Mouse (Mus musculus): ENCODE measurements around the gene Trim3. TPM values are rescaled to one million over a fixed set of nuclear protein-coding genes. Genes with fewer than 3 reads are reported as not detected.

Trim3 gene
- total and polyA plus RNA-seq, 2 experiments from 2014 or later: 106 to 169 TPM

DNA sequence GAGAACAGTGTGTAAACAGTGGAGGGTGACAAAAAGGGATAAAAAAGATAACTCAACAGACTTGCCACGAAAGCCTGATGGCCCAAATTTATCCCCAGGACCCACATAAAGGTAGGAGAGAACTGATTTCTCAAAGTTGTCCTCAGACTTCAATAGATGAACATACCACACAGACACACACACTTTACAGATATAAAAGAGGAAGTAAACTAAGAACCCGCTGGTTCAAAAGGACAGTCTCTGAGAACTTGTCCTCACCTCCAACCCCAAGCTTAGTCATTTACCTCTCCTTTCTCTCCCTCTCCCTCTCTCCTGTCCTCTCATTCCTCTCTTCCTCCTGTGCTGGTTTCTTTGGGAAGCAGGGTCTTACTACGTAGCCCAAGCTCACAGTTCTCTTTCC is 71.1 kb downstream of the Trim3 start:
- H3K4me2 ChIP-seq (ENCODE audit: low read depth, low read length): no peak overlapping the region
- H3K4me3 ChIP-seq (ENCODE audit: low read length): no peak overlapping the region
- no peaks in the 10 kb centered on the region for H3K4me1 ChIP-seq (ENCODE audit: insufficient read depth, low read length)
- WGBS: 90% methylated on average over 3 of the region's 3 CpGs
- no peaks in the 10 kb centered on the region for H3K27me3 ChIP-seq (ENCODE audit: insufficient read depth, low read length)
- no peak for ATAC-seq
- H3K27ac ChIP-seq: no peak overlapping the region
- no peaks in the 10 kb centered on the region for H3K9me3 ChIP-seq (ENCODE audit: low read length)
- H3K9ac ChIP-seq (replicated peaks; ENCODE audit: low read length): no peak overlapping the region
- H3K36me3 ChIP-seq (ENCODE audit: insufficient read depth, low read length): peaks cover 75% of the 10 kb centered on the region
- no peak for DNase-seq (ENCODE audit: low spot score)
- TF ChIP-seq CTCF (IDR thresholded peaks at IDR 0.05; ENCODE audit: low read depth): no peak

DNA sequence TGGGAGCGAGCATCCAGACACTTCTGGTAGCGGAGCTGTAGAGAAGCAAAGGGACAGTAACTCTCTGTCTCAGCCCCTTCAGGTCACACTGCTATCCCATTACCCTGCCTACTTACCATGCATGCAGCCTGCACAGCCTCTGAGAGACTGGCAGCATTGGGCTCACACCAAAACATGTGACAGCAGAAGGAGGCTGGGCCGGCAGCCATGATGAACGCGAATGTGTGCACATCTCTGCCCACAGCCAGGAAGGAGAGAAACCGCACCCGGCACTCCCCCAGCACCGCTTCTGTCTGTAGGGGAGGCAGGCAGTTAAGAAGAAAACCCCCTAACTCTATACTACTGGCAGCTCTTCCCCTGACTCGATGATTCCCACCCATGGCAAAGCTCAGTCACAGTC is 74.4 kb downstream of the Trim3 start:
- no peak for DNase-seq (ENCODE audit: low spot score)
- no peak overlapping the region for H3K4me2 ChIP-seq (ENCODE audit: low read depth, low read length)
- no peak for TF ChIP-seq CTCF (IDR thresholded peaks at IDR 0.05; ENCODE audit: low read depth)
- no peaks in the 10 kb centered on the region for H3K27me3 ChIP-seq (ENCODE audit: insufficient read depth, low read length)
- no peak overlapping the region for H3K4me3 ChIP-seq (ENCODE audit: low read length)
- H3K9ac ChIP-seq (replicated peaks; ENCODE audit: low read length): no peak overlapping the region
- 86% methylated on average over 9 of the region's 9 CpGs for WGBS
- no peak for ATAC-seq
- H3K4me1 ChIP-seq (ENCODE audit: insufficient read depth, low read length): peaks cover 19% of the 10 kb centered on the region
- peaks cover 42% of the 10 kb centered on the region; the same call in 1 of the 2 replicates for H3K36me3 ChIP-seq (ENCODE audit: insufficient read depth, low read length)
- no peaks in the 10 kb centered on the region for H3K9me3 ChIP-seq (ENCODE audit: low read length)
- H3K27ac ChIP-seq: no peak overlapping the region

DNA sequence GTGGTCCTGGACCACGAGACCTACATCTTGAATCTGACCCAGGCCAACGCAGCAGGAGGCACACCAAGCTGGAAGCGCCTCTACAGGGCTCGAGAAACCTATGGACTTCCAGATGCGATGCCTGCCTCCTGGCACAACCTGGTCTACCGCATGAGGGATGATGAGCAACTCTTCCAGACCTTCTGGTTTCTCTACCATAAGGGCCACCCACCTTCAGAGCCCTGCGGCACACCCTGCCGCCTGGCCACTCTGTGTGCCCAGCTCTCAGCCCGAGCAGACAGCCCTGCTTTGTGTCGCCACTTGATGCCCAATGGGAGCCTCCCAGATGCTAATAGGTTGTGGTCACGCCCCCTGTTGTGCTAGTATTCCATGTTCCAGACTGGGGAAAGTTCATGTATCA is 75.7 kb downstream of the Trim3 start:
- Histone ChIP-seq H3K36me3 (ENCODE audit: insufficient read depth, low read length) (peaks cover 32% of the 10 kb centered on the region; the same call in 1 of the 2 replicates), H3K4me3 (ENCODE audit: low read length) (no peak overlapping the region), H3K9me3 (ENCODE audit: low read length) (no peaks in the 10 kb centered on the region), H3K27me3 (ENCODE audit: insufficient read depth, low read length) (no peaks in the 10 kb centered on the region), H3K9ac (replicated peaks; ENCODE audit: low read length) (no peak overlapping the region), H3K27ac (no peak overlapping the region), H3K4me1 (ENCODE audit: insufficient read depth, low read length) (peaks cover 19% of the 10 kb centered on the region), H3K4me2 (ENCODE audit: low read depth, low read length) (no peak overlapping the region)
- ATAC-seq: no peak
- TF ChIP-seq CTCF (IDR thresholded peaks at IDR 0.05; ENCODE audit: low read depth): no peak
- 69% methylated on average over 11 of the region's 11 CpGs for WGBS
- no peak for DNase-seq (ENCODE audit: low spot score)

DNA sequence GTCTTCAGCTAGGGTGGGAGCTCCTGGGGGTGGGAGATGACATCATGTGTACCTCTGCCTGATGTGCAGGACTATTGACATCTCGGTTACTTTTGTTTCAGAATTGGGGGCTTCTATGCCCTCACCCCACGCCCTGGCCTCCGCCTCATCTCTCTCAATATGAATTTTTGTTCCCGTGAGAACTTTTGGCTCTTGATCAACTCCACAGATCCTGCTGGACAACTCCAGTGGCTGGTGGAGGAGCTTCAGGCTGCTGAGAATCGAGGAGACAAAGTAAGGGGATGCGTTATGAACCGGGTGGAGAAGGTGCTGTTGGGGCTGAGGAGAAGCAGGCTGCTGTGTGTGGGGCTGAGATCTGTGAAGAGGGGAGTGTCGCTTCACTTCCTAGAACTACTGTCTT is 77.0 kb downstream of the Trim3 start:
- 0 out of 2 replicates have a peak overlapping the region, but pooled peaks have one; percentile 15 for H3K27ac ChIP-seq
- WGBS: 84% methylated on average over 8 of the region's 8 CpGs
- no peak for DNase-seq (ENCODE audit: low spot score)
- H3K9ac ChIP-seq (replicated peaks; ENCODE audit: low read length): no peak overlapping the region
- no peak overlapping the region for H3K4me3 ChIP-seq (ENCODE audit: low read length)
- peaks cover 29% of the 10 kb centered on the region; the same call in 1 of the 2 replicates for H3K36me3 ChIP-seq (ENCODE audit: insufficient read depth, low read length)
- H3K4me2 ChIP-seq (ENCODE audit: low read depth, low read length): no peak overlapping the region
- no peak for TF ChIP-seq CTCF (IDR thresholded peaks at IDR 0.05; ENCODE audit: low read depth)
- no peaks in the 10 kb centered on the region for H3K27me3 ChIP-seq (ENCODE audit: insufficient read depth, low read length)
- no peak for ATAC-seq
- no peaks in the 10 kb centered on the region for H3K9me3 ChIP-seq (ENCODE audit: low read length)
- peaks cover 19% of the 10 kb centered on the region for H3K4me1 ChIP-seq (ENCODE audit: insufficient read depth, low read length)

- peaks cover 19% of the 10 kb centered on the region for H3K4me1 ChIP-seq (ENCODE audit: insufficient read depth, low read length)
- H3K36me3 ChIP-seq (ENCODE audit: insufficient read depth, low read length): peaks cover 29% of the 10 kb centered on the region; the same call in 1 of the 2 replicates
- no peak overlapping the region for H3K27ac ChIP-seq
- H3K4me2 ChIP-seq (ENCODE audit: low read depth, low read length): peak overlapping the region; percentile 85
- no peak for DNase-seq (ENCODE audit: low spot score)
- H3K9ac ChIP-seq (replicated peaks; ENCODE audit: low read length): no peak overlapping the region
- 74% methylated on average over 10 of the region's 10 CpGs for WGBS
- no peaks in the 10 kb centered on the region for H3K27me3 ChIP-seq (ENCODE audit: insufficient read depth, low read length)
- TF ChIP-seq CTCF (IDR thresholded peaks at IDR 0.05; ENCODE audit: low read depth): no peak
- no peak overlapping the region; the same call in 1 of the 2 replicates for H3K4me3 ChIP-seq (ENCODE audit: low read length)
- no peak for ATAC-seq
- no peaks in the 10 kb centered on the region for H3K9me3 ChIP-seq (ENCODE audit: low read length)
Observed at GRCm38 (mm10) chr7:105555571-105555970, 77.8 kb downstream of the Trim3 start.

Other genes starting within 250 kb of the Trim3 start
- gene Fam160a2, start 233.5 kb downstream of the Trim3 start, total RNA-seq (2014; rRNA removed): 48.0 and 48.8 TPM in 2 replicates
- gene Fam160a2, start 233.5 kb downstream of the Trim3 start, polyA plus RNA-seq (2015; fragmentation: Nextera tagmentation; extraction: Ambion mirVana): 30.7 and 33.4 TPM in 2 replicates
- gene Cnga4, start 229.0 kb downstream of the Trim3 start, total RNA-seq (2014; rRNA removed): 0.21 TPM in 1 of 2 replicates, not detected in the other
- 0.08 and 0.14 TPM in 2 replicates for gene Cnga4, start 229.0 kb downstream of the Trim3 start, polyA plus RNA-seq (2015; fragmentation: Nextera tagmentation; extraction: Ambion mirVana)
- gene Cckbr, start 207.8 kb downstream of the Trim3 start, total RNA-seq (2014; rRNA removed): 10.7 and 14.2 TPM in 2 replicates
- gene Cckbr, start 207.8 kb downstream of the Trim3 start, polyA plus RNA-seq (2015; fragmentation: Nextera tagmentation; extraction: Ambion mirVana): 5.3 TPM in 2 replicates
- 32.8 and 49.5 TPM in 2 replicates for gene Cavin3, start 151.3 kb downstream of the Trim3 start, total RNA-seq (2014; rRNA removed)
- 47.3 and 52.7 TPM in 2 replicates for gene Cavin3, start 151.3 kb downstream of the Trim3 start, polyA plus RNA-seq (2015; fragmentation: Nextera tagmentation; extraction: Ambion mirVana)
- gene Smpd1, start 79.2 kb downstream of the Trim3 start, total RNA-seq (2014; rRNA removed): 177 and 178 TPM in 2 replicates
- gene Smpd1, start 79.2 kb downstream of the Trim3 start, polyA plus RNA-seq (2015; fragmentation: Nextera tagmentation; extraction: Ambion mirVana): 103 and 108 TPM in 2 replicates
- gene Apbb1, start 51.9 kb downstream of the Trim3 start, total RNA-seq (2014; rRNA removed): 512 and 570 TPM in 2 replicates
- 306 and 307 TPM in 2 replicates for gene Apbb1, start 51.9 kb downstream of the Trim3 start, polyA plus RNA-seq (2015; fragmentation: Nextera tagmentation; extraction: Ambion mirVana)
- 0.36 TPM in 1 of 2 replicates, not detected in the other for gene Hpx, start 33.4 kb downstream of the Trim3 start, total RNA-seq (2014; rRNA removed)
- gene Hpx, start 33.4 kb downstream of the Trim3 start, polyA plus RNA-seq (2015; fragmentation: Nextera tagmentation; extraction: Ambion mirVana): 0.11 TPM in 1 of 2 replicates, not detected in the other
- 49.6 and 63.9 TPM in 2 replicates for gene Timm10b, start 6.5 kb upstream of the Trim3 start, total RNA-seq (2014; rRNA removed)
- gene Timm10b, start 6.5 kb upstream of the Trim3 start, polyA plus RNA-seq (2015; fragmentation: Nextera tagmentation; extraction: Ambion mirVana): 179 and 181 TPM in 2 replicates
- 67.5 and 103 TPM in 2 replicates for gene Arfip2, start 6.8 kb upstream of the Trim3 start, total RNA-seq (2014; rRNA removed)
- gene Arfip2, start 6.8 kb upstream of the Trim3 start, polyA plus RNA-seq (2015; fragmentation: Nextera tagmentation; extraction: Ambion mirVana): 82.5 and 82.8 TPM in 2 replicates
- 16.1 and 51.9 TPM in 2 replicates for gene Gm45799, start 7.0 kb upstream of the Trim3 start, total RNA-seq (2014; rRNA removed)
- 25.1 and 33.3 TPM in 2 replicates for gene Gm45799, start 7.0 kb upstream of the Trim3 start, polyA plus RNA-seq (2015; fragmentation: Nextera tagmentation; extraction: Ambion mirVana)
- 2.9 and 5.4 TPM in 2 replicates for gene Dnhd1, start 17.3 kb upstream of the Trim3 start, total RNA-seq (2014; rRNA removed)
- gene Dnhd1, start 17.3 kb upstream of the Trim3 start, polyA plus RNA-seq (2015; fragmentation: Nextera tagmentation; extraction: Ambion mirVana): 0.67 and 1.0 TPM in 2 replicates
- gene Ilk, start 103.0 kb upstream of the Trim3 start, total RNA-seq (2014; rRNA removed): 128 and 134 TPM in 2 replicates
- gene Ilk, start 103.0 kb upstream of the Trim3 start, polyA plus RNA-seq (2015; fragmentation: Nextera tagmentation; extraction: Ambion mirVana): 159 and 165 TPM in 2 replicates
- 14.5 TPM in 2 replicates for gene Rrp8, start 103.8 kb upstream of the Trim3 start, total RNA-seq (2014; rRNA removed)
- gene Rrp8, start 103.8 kb upstream of the Trim3 start, polyA plus RNA-seq (2015; fragmentation: Nextera tagmentation; extraction: Ambion mirVana): 18.9 and 20.8 TPM in 2 replicates
- gene Taf10, start 110.8 kb upstream of the Trim3 start, total RNA-seq (2014; rRNA removed): 83.8 and 111 TPM in 2 replicates
- gene Taf10, start 110.8 kb upstream of the Trim3 start, polyA plus RNA-seq (2015; fragmentation: Nextera tagmentation; extraction: Ambion mirVana): 120 and 124 TPM in 2 replicates
- 64.6 and 74.7 TPM in 2 replicates for gene Tpp1, start 118.7 kb upstream of the Trim3 start, total RNA-seq (2014; rRNA removed)
- gene Tpp1, start 118.7 kb upstream of the Trim3 start, polyA plus RNA-seq (2015; fragmentation: Nextera tagmentation; extraction: Ambion mirVana): 47.1 and 53.7 TPM in 2 replicates
- 96.9 and 109 TPM in 2 replicates for gene Dchs1, start 154.1 kb upstream of the Trim3 start, total RNA-seq (2014; rRNA removed)
- 6.0 and 6.6 TPM in 2 replicates for gene Dchs1, start 154.1 kb upstream of the Trim3 start, polyA plus RNA-seq (2015; fragmentation: Nextera tagmentation; extraction: Ambion mirVana)
- 6.6 and 20.1 TPM in 2 replicates for gene Mrpl17, start 177.5 kb upstream of the Trim3 start, total RNA-seq (2014; rRNA removed)
- gene Mrpl17, start 177.5 kb upstream of the Trim3 start, polyA plus RNA-seq (2015; fragmentation: Nextera tagmentation; extraction: Ambion mirVana): 225 and 226 TPM in 2 replicates